Mouse (Mus musculus) thymus, postnatal 0 days (tissue): Measurements from ENCODE around the gene Ube2g2. TPM values are rescaled to one million over a fixed set of nuclear protein-coding genes. Genes with fewer than 3 reads are reported as not detected.

Experiments used
- DNase-seq: peaks from one replicate; pipeline ENCODE4 v3.0.0-alpha.2; 2015; ENCODE audit warnings: low spot score
- polyA plus RNA-seq: library from polyadenylated mRNA; unstranded; fragments of >200 nt; fragmentation: Nextera tagmentation; extraction: Ambion mirVana; gene quantifications from 2 replicates; pipeline ENCODE4 v1.2.1, GENCODE M21; 2015

The Ube2g2 gene
- polyA plus RNA-seq, result 67.9 and 69.8 TPM in 2 replicates

DNA sequence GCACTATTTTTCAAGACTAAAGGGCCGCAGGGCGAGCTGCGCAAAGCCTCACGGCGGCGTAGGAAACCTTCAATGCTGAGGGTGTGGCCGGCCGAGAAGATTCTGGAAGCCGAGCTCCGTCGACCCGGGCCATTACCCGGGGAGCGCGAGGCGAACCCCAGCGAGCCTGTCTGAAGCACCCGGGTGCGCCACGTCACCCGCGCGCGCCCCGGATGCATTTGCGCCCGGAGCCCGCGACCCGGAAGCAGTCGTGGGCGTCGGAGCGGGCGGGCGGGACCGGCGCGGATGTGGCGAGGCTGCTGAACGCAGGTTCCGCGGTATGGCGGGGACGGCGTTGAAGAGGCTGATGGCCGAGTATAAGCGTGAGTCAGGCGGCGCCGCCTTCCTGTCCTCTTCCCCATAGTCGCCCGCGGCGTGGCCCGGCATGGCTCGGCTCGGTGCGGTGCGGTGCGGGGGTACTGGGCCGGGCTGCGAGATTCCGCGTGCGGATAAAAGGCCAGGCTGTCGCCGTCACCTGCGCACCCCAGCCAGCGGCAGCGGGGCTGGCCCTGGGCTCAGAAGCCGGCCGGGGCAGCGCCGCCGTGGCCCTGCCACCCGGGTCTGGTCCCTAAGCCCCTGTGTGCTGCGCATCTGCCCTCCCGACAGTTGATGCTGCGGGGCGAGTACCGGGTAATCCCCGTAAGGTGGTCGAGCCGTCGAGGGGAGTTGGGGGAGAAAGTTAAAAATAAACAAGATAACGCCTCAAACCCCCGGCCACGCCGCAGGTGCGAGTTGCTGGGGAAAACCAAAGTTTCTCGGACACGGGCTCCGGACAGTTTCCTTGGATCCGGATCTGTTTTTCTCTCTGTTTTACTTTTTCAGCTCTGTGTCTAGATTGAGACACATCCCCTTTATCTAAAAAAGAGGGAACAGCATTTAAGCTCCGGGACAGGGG, at the start of gene Ube2g2:
TSS of gene Ube2g2 (plus strand) at position 221 of the 934 bp plus-strand sequence.
- DNase-seq, result peak; percentile 97

DNA sequence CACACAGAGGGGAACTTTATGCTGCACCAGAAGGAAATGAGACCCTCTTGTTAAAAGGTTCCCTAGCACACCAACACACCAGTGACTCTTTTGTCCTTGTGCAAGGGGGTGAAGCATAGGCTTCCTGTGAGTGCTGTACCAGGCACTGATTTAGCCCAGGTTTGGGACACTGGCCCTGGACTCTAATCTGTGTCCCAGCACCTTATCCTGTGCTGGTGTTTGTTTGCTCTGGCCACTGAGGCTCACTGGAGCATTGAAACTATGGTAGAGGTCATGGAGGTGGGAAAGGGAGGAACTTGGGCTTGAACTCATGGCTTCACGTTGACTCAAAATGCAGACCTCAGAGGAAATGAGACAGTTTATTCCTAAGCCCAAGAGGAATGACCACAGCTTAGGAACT, 48.9 kb upstream of the Ube2g2 start:
- no peak for DNase-seq

GRCm38 (mm10) chr10:77580027-77580920, 41.8 kb upstream of the Ube2g2 start:
- no peak for DNase-seq

DNA sequence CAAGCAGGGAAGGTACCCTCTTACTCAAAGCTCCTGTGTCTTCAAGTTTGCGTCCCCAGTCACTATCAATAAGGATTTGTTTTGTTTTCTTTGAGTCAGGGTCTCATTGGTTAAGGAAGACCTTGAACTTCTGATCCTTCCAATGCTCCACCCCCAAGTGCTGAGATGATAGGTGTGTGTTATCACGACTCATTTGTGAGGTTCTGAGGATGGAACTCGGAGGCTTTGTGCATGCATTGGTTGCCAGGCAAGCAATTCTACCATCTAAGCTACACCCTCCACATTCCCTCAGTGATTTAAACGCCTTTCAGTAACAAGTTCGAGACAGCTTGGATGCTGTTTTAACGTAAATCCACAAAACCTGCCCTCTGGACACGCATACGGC, 41.1 kb upstream of the Ube2g2 start:
- DNase-seq, result no peak

- peak; percentile 99 for DNase-seq
Measured at GRCm38 (mm10) chr10:77581408-77582284, 40.4 kb upstream of the Ube2g2 start, which contains the start of gene Pttg1ip. Pttg1ip (plus strand) TSS chr10:77581720.

- no peak for DNase-seq
Measured at GRCm38 (mm10) chr10:77582285-77582618, 39.8 kb upstream of the Ube2g2 start.

GRCm38 (mm10) chr10:77583795-77584422, 38.2 kb upstream of the Ube2g2 start:
- no peak for DNase-seq

GRCm38 (mm10) chr10:77586637-77587036, 35.4 kb upstream of the Ube2g2 start:
- DNase-seq, result no peak

DNA sequence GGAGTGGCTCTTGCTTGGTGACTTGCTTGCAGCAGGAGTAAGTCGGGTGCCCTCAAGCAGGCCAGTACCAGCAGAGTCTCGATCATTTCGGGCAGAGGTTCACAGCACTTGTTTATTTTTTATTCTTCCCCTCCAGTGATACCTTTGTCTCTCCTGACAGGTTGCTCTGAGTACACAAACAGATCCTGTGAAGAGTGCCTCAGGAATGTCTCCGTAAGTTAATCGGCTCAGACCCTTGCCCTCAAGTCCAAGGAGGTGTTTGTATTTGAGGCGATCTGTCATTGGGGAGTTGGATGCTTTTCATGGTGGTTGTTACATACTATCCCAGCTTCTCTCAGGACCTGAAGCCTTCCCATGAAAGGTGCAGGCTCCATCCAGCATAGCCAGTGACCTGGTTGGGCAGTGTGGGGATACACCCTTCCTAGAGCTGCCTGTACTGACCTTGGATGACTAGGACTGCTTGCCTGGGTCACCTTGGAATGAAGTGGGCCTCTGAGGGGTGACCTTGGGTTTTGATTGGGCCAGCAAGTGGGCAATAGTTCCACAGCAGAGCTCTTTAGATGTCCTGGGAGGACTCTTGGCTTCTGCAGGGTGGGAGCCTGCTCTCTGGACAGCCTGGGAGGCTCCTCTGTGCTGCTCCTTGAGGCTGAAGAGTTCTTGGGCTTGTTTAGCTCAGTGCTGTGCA, 34.8 kb upstream of the Ube2g2 start:
- no peak for DNase-seq

DNA sequence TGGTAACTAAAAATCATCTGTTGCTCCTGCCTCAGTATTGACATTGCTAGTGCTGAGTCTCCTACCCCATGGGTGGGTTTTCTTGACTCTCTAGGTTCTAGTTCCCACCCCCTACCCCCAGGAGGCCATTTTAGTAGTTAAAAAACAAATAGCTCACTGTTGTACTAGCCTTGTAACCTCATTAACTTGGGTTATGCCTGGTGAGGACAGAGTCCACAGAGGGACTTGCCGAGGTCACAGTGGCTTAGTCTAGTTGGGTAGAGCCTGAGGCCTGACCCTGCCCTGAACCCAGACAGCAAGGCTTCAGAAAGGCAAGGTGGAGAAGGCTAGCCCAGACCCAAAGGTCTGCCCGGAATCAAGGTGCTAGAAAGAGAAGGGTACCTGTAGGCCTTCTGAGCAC, 34.0 kb upstream of the Ube2g2 start:
- no peak for DNase-seq

GRCm38 (mm10) chr10:77589117-77589516, 33.0 kb upstream of the Ube2g2 start:
- DNase-seq, result no peak

DNA sequence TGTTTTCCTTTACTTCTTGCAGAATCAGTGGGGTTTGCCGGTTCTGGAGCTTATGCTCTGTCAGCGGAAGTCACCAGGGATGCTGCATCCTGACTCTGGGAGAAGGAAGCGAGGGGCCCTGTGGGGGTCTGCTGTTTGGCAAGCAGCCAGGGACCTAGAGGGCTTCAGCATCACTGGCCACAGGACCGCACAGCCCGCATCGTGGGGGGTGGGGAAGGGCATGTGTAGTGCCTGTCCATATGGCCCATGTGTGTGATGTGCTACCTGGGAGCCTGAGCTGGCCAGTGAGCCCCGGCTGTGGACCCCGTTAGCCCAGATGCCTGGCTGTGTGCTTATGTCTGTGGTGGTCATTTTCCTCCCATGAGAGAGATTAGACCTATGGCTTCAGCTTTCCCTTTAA, 32.3 kb upstream of the Ube2g2 start:
- no peak for DNase-seq

- DNase-seq, result peak; percentile 86
Measured at GRCm38 (mm10) chr10:77590812-77591211, 31.3 kb upstream of the Ube2g2 start.

DNA sequence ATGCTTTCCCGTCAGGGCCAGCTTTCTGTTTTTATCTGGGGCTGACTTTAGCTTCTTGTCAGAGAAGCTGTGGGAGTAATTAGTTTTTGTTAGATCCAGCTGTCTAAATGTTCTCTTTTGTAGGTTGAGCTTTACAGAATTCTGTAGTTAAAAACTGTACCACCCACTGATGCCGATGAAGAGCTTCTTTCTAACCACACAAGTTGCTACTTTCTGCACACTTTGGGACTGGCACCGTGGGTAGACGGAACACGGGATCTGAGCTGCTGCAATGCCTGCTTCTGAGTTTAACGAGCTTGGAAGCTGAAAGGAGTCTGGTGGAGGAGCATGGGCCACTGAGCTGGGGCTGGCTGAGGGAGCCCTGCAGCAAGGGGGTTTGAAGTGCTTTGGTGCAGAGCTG, 30.5 kb upstream of the Ube2g2 start:
- DNase-seq, result no peak

DNA sequence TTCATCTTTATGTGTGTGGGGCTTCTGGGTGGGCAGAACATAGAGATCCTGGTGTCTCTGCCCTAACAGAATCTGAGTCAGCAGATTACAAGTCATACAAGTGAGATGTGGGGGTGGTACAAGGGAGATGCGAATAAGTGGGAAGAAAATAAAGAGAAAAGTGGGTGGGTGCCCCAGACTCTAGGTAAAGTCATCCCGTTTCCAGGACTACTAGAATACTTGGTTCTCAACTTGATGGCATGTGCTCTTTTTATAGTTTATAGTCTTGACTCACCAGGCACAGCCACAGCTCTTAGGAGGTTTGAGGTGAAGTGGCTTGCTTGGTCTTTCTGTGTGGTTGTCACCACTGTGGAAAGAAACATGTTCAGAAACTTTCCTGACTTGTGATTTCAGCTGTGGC, 26.0 kb upstream of the Ube2g2 start:
- no peak for DNase-seq

- no peak for DNase-seq
Measured at GRCm38 (mm10) chr10:77603021-77603420, 19.1 kb upstream of the Ube2g2 start.

- DNase-seq, result no peak
Measured at GRCm38 (mm10) chr10:77604111-77604510, 18.0 kb upstream of the Ube2g2 start.

GRCm38 (mm10) chr10:77604958-77605357, 17.1 kb upstream of the Ube2g2 start:
- no peak for DNase-seq

GRCm38 (mm10) chr10:77605368-77605767, 16.7 kb upstream of the Ube2g2 start:
- DNase-seq, result peak; percentile 62
